Mouse (Mus musculus) hindlimb bud, embryonic 11.5 days (tissue): ENCODE measurements around the gene Gm28043.
"Not testable (repeated sequence)": the region's sequence is repeated elsewhere in the genome, so short reads cannot be mapped to it uniquely, and the experiment has no call there.

ENCODE experiments used
- DNase-seq: peaks from one replicate; pipeline ENCODE4 v3.0.0-alpha.2; 2012; ENCODE audit warnings: low read depth, low spot score; ENCODE audit errors: extremely low spot score

Gm28043 gene

DNA sequence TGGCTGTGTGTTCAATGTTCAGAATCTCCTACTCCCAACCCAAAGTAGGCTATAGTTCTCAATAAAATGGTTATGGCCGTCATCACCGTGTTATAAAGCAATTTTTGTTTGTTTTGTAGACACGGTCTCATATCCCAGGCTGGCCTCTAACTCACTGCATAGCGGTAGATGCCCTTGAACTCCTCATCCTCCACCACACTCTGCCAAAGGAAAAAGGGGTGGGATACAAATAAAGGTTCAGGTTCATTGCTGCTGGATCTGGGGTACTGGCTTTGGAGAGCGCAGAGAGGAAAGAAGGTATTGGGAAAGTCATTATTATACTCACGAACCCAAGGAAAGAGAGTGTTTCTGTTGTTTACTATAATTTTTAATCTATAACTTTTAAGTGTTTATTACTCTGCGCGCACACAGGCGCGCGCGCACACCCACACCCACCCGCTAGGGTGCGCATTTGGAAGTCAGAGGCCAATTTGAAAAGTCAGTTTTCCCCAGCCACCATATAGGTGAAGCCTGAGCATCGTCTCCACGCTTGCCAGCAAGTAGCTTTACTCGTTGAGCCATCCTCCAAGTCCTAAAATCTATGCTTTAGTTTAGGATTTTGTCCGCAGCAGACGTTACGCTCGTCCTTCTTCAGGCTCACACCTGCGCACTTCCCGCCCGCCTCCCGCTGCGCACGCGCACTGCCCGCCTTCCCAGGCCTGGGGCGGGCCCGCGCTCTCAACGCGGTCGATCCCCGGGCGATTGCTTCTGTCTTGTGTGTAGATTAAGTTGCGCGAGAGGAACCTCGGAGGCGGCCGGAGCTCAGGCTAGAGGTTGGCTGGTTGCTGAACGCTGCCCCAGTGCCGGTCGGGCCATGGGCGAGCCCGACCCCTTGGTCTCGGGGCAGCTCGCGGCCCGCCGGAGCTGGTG lies at the start of gene Gm28043, which contains the start of gene Rnf8:
TSS of gene Gm28043 (plus strand) at position 762 of the 909 bp plus-strand sequence.
TSS of gene Rnf8 (plus strand) at position 676 of the 909 bp plus-strand sequence.
- DNase-seq, result peak; percentile 92

DNA sequence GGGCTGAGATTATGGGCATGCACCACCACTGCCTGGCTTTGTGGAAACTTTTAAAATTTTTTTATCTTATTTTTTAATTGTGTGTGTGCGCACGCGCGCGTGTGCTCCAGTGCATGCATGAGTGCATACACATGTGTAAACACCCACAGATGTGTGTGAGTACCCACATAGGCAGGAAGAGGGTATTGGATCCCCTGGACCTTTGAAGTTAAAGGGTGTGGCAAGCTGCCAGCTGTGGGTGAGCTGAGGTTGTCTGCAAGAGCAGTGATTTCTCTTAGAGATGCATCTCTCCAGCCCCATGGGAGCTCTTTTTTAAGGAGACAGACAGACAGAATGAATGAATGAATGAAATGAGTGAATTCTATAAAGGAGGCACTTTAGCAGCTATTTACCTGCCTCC lies 49.2 kb upstream of the Gm28043 start:
- no peak for DNase-seq

DNA sequence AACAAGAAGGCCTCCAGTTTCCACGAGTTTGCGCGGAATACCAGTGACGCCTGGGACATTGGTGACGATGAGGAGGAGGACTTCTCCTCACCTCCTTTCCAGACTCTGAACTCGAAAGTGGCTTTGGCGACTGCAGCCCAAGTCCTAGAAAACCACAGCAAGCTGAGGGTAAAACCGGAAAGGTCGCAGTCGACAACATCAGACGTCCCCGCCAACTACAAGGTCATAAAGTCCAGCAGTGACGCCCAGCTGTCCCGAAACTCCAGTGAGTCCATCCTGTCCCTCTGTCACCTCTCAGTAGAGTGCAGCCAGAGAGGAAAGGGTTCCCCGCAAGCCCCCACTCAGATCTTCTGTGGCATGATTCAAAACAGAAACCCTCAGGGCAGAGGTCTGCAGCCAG lies 46.2 kb upstream of the Gm28043 start:
- DNase-seq, result no peak

DNA sequence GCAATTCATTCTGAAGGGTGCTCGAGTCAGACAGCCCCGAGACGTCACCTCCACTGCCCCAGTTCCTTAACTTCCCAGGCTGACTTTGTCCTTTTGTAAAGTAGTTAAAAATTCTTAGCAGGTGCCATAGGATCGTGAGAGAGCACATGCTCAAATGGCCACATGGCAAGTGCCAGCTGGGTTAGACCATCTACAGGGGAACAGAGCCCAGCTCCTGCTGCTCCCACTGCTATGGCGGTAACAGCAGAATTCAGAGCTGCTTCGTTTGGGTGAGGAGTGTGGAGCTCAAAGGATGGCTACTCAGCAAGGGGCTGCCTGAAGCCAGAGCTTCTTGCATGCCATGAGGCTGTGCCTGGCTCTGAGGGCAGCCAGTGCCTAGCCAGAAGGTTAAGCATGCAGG lies 44.8 kb upstream of the Gm28043 start:
- no peak for DNase-seq

DNA sequence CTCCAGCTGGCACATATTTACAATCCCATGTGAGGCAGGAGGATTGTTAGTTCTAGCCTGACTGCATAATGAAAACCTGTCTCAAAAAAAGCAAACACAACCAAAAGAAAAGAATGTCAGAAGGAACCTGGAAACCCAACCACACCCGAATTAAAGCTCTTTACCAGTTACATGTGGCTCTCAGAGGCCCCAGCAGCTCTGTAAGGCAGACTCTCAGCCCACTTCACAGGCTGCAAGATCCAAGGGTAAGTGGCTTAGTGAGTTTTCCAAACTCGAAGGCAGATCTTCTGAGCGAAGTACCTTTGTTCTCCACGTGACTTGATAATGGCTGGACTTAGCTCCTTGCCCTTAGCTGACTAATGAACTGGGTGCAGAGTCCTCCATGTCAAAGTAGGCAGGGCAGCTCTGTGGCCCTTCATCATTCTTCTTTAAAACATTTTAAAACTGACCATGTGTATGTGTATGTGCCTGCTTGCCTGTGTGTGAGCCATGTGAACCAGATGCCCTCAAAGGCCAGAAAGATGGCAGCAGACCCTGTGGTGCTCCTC lies 35.0 kb upstream of the Gm28043 start:
- no peak for DNase-seq

DNA sequence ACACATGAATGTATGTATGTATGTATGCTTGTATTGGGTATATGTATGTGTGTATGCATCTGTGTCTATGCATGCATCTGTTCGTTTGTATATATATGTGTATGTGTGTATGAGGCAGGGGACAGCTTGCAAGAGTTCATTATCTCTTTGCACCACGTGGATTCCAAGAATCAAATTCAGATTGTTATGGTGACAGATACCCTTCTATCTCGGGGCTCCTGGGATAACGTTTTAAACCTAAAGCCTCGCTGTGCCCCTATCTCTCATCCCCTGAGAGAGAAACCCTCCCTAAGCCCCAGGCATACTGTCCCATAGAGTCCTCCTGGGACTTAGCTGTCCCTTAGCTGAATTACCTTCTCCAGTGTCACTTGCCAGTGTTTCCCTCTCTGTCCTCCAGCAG lies 31.1 kb upstream of the Gm28043 start:
- no peak for DNase-seq

DNA sequence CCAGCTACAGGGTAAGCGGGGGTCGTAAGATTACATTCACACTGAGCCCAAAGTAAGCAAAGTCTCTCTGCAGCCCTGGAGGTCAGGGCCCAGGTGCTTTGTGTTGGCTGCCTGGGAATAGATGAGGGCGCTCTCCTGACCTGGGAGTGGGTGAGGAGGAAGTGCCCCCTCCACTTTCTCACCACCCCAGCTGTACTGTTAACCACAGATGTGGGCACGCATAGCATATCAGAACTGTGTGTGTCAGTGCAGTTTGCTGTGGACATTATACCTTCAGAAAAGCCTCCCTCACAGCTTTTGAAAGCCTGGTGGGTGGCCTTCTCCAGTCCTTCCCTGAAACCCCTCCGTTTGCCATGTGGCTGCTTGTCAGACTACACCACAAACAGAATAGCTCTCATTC lies 30.4 kb upstream of the Gm28043 start:
- DNase-seq, result no peak

DNA sequence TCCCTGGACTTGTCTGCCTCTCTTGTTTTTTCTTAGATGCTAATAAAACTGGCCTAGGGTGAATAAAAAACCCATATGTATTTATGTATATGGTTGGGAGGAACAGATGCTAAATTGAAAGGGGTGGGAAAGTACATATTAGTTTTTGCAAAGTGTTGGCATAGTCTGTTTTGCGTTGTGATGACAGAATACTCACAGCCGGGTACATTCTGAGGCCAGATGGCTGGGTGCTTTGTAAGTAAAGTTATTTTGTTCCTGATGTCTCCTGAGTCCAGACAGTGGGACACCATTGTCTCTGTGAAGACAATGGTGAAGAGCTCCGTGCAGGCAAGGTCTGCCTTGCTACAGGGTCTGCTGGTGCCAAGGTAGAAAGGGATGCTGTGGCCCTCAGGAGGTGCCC lies 29.9 kb upstream of the Gm28043 start:
- DNase-seq, result no peak

DNA sequence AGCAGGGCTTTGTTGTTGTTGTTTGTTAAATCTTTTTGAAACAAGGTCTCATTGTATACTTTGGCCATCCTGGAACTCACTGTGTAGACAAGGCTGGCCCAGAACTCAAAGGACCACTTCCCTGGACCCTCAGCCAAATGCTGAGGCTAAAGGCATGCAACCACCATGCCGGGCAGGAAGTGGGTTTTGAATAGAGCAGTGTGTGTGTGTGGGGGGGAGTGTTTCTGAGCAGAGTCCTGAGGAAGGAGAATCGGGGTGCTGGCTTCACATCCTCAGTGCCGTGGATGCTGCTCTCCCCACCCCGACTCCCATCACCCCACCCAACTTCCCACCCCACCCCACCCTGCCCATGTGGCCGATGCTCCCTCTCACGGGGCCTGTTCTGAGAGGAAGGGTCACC lies 29.2 kb upstream of the Gm28043 start:
- no peak for DNase-seq

DNA sequence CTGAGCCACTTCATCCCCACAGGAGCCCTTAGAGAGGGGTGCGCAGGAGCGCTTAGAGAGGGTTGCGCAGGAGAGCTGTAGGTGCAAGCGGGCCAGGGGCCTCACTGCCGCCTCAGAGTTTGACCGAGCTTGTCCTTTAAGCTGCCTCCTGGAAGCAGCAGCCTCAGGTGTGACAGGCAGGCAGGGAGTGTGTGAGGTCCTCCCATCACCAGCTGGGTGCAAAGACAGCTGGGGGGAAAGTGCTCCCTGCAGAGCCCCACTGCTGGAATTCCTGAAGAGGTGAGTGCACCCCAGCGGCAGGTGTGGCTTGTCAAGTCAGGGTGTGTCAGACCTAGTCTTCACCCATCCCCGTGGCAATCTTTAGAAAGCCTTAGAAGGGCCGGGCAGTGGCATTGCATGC lies 27.8 kb upstream of the Gm28043 start:
- no peak for DNase-seq

DNA sequence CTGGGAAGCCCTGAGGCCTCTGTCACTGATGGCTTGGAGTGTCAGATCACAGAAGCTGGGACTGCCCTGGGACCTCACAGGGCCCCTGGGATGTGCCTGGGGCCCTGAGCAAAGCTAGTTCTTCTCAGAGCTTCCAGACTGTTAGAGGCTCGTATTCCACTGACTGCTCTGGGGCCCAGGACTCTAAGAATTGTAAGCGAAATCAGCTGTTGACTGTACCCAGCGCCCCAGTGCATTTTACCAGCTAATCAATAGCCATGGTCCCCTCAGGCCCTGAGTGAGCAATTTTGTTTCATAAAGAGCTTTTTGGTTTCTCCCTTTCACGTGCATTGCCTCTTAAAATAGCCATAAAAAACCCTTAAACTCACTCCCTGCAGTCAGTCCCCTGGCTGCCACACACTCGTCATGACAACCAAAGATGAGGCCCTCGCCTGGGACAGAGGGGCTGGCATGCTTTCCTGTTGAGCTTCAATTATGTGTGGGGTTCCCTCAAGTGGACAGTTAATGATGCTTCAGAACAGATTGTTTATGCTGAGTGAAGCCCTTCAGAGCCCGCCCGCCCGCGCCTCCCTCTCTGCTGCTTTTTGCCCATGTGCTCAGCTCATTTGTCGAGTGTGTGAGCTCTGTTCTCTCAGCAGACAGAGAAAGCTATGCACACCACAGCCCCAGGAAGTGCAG lies 25.3 kb upstream of the Gm28043 start:
- no peak for DNase-seq

DNA sequence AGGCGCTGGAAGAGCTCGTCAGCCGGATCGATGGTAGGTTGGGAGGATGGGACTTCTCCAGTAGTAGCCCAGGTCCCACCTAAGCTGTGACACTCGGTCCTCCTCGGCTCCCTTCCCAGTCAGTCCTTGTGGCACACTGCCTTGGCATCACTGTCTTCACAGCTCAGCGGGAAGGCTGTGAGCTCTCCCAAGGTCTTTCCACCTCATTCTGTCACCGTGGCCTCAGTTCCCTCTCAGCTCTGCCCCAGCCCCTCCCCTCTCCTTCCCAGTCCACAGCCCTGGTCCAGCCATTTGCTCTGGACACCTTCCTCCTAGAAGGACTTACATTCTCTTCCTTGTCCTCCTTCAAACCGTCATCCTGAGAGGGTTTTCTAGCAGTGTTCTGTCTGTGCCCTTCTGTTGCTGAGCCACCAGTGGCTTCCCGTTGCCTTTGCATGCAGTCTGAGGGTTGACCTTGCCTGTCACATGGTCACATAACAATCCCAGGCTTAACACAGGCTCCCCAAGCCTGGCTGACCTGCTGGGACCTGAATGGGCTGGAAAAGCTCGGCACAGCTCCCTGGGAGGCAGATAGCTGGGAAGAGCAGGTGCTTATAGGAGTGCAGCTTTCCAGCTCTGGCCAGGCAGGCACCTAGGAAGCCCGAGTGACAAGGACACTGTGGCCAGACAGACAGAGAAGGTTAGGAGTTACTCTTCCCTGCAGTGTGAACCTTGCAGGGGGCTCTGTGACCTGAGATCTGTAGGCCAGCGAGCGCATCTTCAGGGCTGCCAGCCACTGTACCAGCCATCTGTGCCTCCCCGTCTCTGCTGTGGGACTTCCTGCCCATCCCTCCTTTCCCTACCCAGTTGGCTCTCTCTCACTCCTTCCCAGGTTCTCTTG lies 18.5 kb upstream of the Gm28043 start:
- no peak for DNase-seq

DNA sequence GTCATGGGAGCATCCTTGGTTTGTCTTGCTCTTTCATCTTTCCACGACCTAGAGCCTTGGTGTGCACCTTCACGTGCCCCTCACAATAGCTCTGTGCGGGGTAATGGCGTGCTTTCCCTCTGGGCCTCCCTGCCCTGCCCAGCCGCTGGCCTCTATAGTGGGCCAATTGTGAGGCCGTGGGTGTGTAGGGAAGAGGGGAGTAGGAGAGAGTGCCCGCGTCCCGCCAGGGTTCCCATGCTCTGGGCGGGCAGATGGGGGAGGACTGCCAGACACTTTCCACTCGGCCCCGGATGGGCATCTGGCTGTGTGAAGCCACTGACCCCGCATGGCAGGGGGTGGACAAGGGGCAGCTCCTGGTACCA lies 17.9 kb upstream of the Gm28043 start:
- DNase-seq, result no peak

DNA sequence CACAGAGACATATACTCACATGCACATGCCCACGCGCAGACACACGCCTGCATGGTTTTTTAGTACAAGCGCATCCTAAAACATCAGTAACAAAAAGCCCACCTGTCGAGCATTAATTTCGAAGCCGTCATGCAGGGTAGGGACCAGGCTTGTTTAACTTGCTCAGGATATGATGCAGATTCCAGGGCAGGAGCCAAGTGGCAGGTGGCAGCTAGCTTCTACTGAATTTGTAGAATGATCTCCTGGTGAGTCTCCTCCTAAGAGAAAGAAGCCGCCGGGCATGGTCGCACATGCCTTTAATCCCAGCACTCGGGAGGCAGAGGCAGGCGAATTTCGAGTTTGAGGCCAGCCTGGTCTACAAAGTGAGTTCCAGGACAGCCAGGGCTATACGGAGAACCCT lies 15.6 kb upstream of the Gm28043 start:
- DNase-seq, result no peak

DNA sequence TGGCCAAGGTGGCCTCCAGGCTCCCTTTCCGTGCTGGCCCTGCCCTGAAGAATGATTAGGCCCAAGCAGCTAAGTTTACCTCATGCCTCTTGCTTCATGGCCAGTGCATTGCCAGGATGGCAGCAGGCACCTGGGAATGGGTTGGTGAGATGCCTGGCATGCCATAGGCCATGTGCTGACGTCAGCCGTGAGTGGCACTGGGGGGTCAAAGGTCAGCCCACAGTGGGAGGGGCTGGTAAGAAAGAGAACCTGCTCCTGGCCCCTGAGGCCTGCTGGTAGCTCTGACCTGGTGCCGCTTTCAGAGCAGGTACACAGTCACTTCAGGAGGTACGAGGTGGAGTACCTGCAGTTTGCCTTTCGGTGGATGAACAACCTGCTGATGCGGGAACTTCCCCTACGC lies 15.1 kb upstream of the Gm28043 start:
- no peak for DNase-seq

DNA sequence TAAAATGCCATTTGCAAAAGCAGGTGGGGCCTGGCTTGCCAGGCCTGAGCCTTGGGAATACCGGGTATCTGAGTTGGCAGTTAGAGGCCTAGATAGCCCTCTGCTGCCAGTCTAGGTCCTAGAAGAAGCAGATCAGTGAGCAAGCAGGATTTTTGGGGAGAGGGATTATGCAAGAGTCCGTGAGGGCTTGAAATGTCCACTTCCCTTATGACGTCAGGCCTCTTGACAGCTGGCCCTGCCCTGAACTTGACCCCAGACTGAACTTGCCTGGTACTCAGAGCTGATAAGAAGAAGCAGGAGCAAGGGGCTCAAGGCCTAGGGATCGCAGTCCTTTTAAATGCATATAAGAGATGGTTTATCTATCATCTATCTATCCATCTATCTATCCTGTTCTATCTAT lies 13.3 kb upstream of the Gm28043 start:
- DNase-seq, result no peak

DNA sequence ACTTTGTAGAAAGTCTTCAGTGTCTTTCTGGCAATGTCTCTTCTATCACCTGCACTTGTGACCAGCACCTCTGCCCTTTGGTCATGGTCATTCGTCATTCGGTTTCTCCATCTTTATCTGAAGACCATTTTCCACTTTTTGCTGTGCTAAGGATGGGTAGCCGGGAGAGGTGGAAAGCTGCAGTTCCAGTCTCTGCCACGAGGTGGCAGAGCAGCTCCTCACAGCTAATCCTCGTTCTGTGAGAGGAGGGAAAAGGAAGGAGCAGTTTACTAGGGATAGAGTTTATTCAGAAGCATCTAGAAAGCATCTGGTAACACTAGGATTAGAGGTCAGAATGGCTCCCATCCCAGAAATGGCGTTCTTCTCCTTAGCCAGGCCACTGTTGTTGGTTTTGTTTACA lies 11.4 kb upstream of the Gm28043 start:
- DNase-seq, result peak; percentile 77

DNA sequence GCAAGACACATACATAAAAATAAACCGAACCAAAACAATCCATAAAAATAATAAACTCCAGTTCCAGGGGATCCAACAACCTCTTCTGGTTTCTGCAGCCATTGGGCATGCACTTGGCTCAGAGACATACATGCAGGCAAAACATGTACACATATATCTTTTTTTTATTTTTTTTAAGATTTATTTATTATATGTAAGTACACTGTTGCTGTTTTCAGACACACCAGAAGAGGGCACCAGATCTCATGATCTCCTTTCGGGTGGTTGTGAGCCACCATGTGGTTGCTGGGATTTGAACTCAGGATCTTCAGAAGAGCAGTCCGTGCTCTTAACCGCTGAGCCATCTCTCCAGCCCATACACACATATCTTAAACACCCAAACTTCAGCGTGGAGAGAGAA lies 1.2 kb upstream of the Gm28043 start:
- DNase-seq, result not testable (repeated sequence)

DNA sequence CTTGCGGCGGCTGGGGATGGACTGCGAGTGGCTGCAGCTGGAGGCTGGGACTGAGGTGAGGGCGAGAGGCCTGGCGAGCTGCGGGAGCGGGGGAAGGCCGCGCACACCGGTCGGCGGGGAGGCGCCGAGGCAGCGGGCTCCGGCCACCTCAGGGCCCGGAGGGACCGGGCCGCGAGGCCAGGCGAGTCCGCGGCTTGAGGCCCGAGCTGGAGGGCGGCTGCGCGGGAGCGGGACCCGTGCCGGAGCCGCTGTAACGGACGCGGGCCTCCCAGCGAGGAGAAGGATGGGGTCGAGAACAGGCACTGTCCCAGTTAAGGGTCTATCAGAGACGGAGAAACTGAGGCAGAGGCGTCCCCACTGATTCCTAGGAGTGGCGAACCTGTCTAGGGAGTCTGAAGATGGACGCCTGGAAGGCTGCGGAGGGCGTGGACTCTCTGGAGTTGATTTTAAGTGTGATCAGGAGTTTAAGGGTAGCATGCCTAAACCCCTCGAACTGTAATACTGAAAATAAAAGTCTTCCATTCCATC lies 412 bp downstream of the Gm28043 start:
- DNase-seq, result no peak

DNA sequence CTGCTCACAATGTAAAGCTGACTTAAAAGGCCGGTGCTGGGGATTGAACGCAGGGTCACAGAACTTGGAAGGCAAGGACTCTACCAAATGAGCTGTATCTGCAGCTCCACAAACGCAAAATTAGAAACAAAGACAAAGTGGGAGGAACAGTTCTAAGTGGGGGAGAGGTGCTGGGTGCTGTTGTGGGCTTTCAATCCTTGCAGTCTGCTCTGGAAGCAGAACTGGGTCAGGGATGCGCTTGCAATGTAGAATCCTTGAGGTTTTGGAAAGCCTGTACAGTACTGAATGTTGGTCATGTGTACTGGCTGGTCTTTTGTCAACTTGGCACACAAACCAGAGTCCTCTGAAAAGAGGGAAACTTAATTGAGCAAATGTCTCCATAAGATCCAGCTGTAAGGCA lies 940 bp downstream of the Gm28043 start:
- DNase-seq, result no peak

DNA sequence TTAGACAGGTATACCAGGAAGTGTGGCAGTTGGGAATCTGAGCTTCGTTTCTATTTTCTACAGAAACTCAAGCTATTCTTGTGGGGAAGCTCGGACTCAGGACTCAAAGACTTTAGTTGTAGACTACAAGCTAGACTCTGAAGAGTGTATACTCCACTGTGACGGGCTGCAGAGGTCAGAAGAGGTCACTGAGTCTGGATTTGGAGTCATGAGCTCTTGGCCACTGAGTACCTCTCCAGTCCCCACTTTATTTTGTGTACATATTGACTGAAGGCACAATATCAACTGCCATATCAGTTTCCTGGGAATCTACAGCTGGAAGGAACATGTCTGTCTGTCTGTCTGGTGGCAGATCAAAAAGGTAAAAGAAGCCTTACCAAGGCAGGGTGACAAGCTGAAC lies 4.6 kb downstream of the Gm28043 start:
- DNase-seq, result no peak
